Mouse (Mus musculus) ES-E14 (cell line): ENCODE data around the gene Chn2.

Experiments used
- HCFC1 ChIP-seq: IDR thresholded peaks from 2 replicates; pipeline ENCODE4 v1.6.1; 2012; ENCODE audit warnings: low read length, inconsistent platforms, borderline replicate concordance; ENCODE audit not compliant: insufficient read depth
- ZNF384 ChIP-seq: IDR thresholded peaks from 2 replicates; pipeline ENCODE4 v1.6.1; 2012; ENCODE audit warnings: low read depth, low read length, inconsistent platforms

- TF ChIP-seq HCFC1 (no peak), ZNF384 (no peak)
Measured at GRCm38 (mm10) chr6:54030776-54031175, 8.6 kb upstream of the Chn2 start.
